In genomic region chr2:180701767-180702621, GRCm38 (mm10) we compare ENCODE assay signal across 8 mouse cellular contexts. TPM values are rescaled to one million over a fixed set of nuclear protein-coding genes. Genes with fewer than 3 reads are reported as not detected.
DNase-seq lines count a peak whose midpoint lies in the region; ATAC-seq and TF ChIP-seq lines count a peak whose summit lies in the region.

No protein-coding gene starts in this region.

- H3K27me3 ChIP-seq in Patski = no peaks in the 10 kb centered on the region
- no peaks in the 10 kb centered on the region for H3K27me3 ChIP-seq in hindbrain, embryonic 13.5 days

- CTCF ChIA-PET in Patski (lab: Charles Lee) = interaction anchor here (0.8 to 2.7 kb wide), 5 partner anchors 12 to 118 kb away, joined by 3 to 23 read pairs (median 3); no protein-coding TSS in a partner anchor

- peak; percentile 56 for DNase-seq in Patski (ENCODE audit: low read depth, low spot score)
- peak; percentile 96 to 97 for DNase-seq in cerebellum, postnatal 14 days
- peak; percentile 82 to 90 for DNase-seq in frontal cortex, postnatal 14 days (ENCODE audit: low spot score in 2 of 2)
- DNase-seq in layer of hippocampus, postnatal 25 days (ENCODE audit: extremely low spot score in 1 of 2, low spot score in 1 of 2) = peak; percentile 85 to 92
- DNase-seq in lung, postnatal 14 days = peak; percentile 92
- DNase-seq in ovary, postnatal 36 days (ENCODE audit: low spot score) = peak; percentile 92
- peak; percentile 94 for DNase-seq in thymus, postnatal 14 days

- peak overlapping the region; percentile 95 for H3K27ac ChIP-seq in hindbrain, embryonic 13.5 days

- POLR2A ChIA-PET in Patski (lab: Charles Lee) = interaction anchor here (0.9 kb wide), 1 partner anchor 10 kb away, joined by 3 read pairs; no protein-coding TSS in a partner anchor

- H3K9ac ChIP-seq in hindbrain, embryonic 13.5 days = peak overlapping the region; percentile 98

- peak overlapping the region; percentile 92 for H3K4me3 ChIP-seq in hindbrain, embryonic 13.5 days

- H3K36me3 ChIP-seq in hindbrain, embryonic 13.5 days = no peaks in the 10 kb centered on the region

- H3K4me1 ChIP-seq in hindbrain, embryonic 13.5 days (replicated peaks) = peaks cover 37% of the 10 kb centered on the region

- under 1% methylated on average over 66 of the region's 66 CpGs for WGBS in hindbrain, embryonic 13.5 days

- peak; percentile 79 for ATAC-seq in Patski
- peak; percentile 95 for ATAC-seq in hindbrain, embryonic 13.5 days (ENCODE audit: low FRiP score)

- in situ Hi-C loops in Patski (cut with MboI; ENCODE audit: low pct_unique_long_range_greater_than_20kb) = no loop called here

- H3K9me3 ChIP-seq in hindbrain, embryonic 13.5 days = no peaks in the 10 kb centered on the region

- TF ChIP-seq CTCF in Patski (IDR thresholded peaks at IDR 0.05) = no peak

- peak overlapping the region; percentile 99 for H3K4me2 ChIP-seq in hindbrain, embryonic 13.5 days

RNA-seq across cellular contexts. Expression of gene Dido1, which starts 7.8 kb away (rescaled TPM):
- 30.8 TPM for polyA plus RNA-seq in Patski (2021)
- polyA plus RNA-seq in hindbrain, embryonic 13.5 days (2015; fragmentation: Nextera tagmentation; extraction: Ambion mirVana) = 27.6 and 29.7 TPM in 2 replicates
- 10 to 100 TPM; 51.1 to 59.6 TPM for total RNA-seq in layer of hippocampus, postnatal 25 days (2021)

RNA-seq across cellular contexts. Expression of gene Gid8, which starts 7.9 kb away (rescaled TPM):
- 54.1 TPM for polyA plus RNA-seq in Patski (2021)
- polyA plus RNA-seq in hindbrain, embryonic 13.5 days (2015; fragmentation: Nextera tagmentation; extraction: Ambion mirVana) = 56.6 and 58.7 TPM in 2 replicates
- 10 to 100 TPM; 60.5 to 62.2 TPM for total RNA-seq in layer of hippocampus, postnatal 25 days (2021)

RNA-seq across cellular contexts. Expression of gene Slc17a9, which starts 23.1 kb away (rescaled TPM):
- polyA plus RNA-seq in Patski (2021) = 0.12 TPM
- polyA plus RNA-seq in hindbrain, embryonic 13.5 days (2015; fragmentation: Nextera tagmentation; extraction: Ambion mirVana) = 0.19 and 0.83 TPM in 2 replicates
- total RNA-seq in layer of hippocampus, postnatal 25 days (2021) = under 1 TPM; 0.12 to 0.52 TPM

RNA-seq across cellular contexts. Expression of gene Tcfl5, which starts 59.5 kb away (rescaled TPM):
- not detected for polyA plus RNA-seq in Patski (2021)
- polyA plus RNA-seq in hindbrain, embryonic 13.5 days (2015; fragmentation: Nextera tagmentation; extraction: Ambion mirVana) = 0.22 and 0.34 TPM in 2 replicates
- under 1 TPM; 0.42 to 0.49 TPM for total RNA-seq in layer of hippocampus, postnatal 25 days (2021)

Comparison
In these comparisons a context has a peak if more than half of its experiments do, and no peak if none do; other contexts are left out.
1. Peak in every context shown above with its lines: DNase-seq, ATAC-seq, H3K4me3 ChIP-seq and H3K27ac ChIP-seq.